Mouse (Mus musculus) mouse embryonic stem cell (cell line): ENCODE measurements around the gene Tpm3.

Experiments
- in situ Hi-C, 2 experiments: fragments of 300-500 bp; cut with MboI; formaldehyde crosslinking; loops; 1 replicate in 1 of 2; 3 replicates in 1 of 2; pipeline ENCODE4 v1.14.3; 2019 to 2020; ENCODE audit warnings: low sequenced_read_pairs in 2 of 2, low pct_unique_long_range_greater_than_20kb in 1 of 2, mixed read lengths in 1 of 2; ENCODE audit not compliant: unreplicated experiment in 1 of 2

Gene Tpm3

GRCm38 (mm10) chr3:90081365-90082240 lies 9.2 kb downstream of the Tpm3 start:
- in situ Hi-C loops = no loop called here

- in situ Hi-C loops = no loop called here
Observed at GRCm38 (mm10) chr3:90083034-90083433, 10.6 kb downstream of the Tpm3 start.

- in situ Hi-C loops = no loop called here
Observed at GRCm38 (mm10) chr3:90083698-90084324, 11.4 kb downstream of the Tpm3 start.

GRCm38 (mm10) chr3:90084790-90085189 lies 12.3 kb downstream of the Tpm3 start:
- in situ Hi-C loops = no loop called here

GRCm38 (mm10) chr3:90085281-90085680 lies 12.8 kb downstream of the Tpm3 start:
- in situ Hi-C loops = no loop called here

GRCm38 (mm10) chr3:90086068-90086467 lies 13.6 kb downstream of the Tpm3 start:
- in situ Hi-C loops = no loop called here

GRCm38 (mm10) chr3:90088617-90089016 lies 16.2 kb downstream of the Tpm3 start:
- in situ Hi-C loops = no loop called here

- in situ Hi-C loops = no loop called here
Observed at GRCm38 (mm10) chr3:90090892-90091291, 18.4 kb downstream of the Tpm3 start.

GRCm38 (mm10) chr3:90094453-90094852 lies 22.0 kb downstream of the Tpm3 start:
- in situ Hi-C loops = no loop called here

- in situ Hi-C loops = no loop called here
Observed at GRCm38 (mm10) chr3:90097928-90098327, 25.5 kb downstream of the Tpm3 start.

- in situ Hi-C loops = no loop called here
Observed at GRCm38 (mm10) chr3:90101010-90101409, 28.6 kb downstream of the Tpm3 start.

- in situ Hi-C loops = no loop called here
Observed at GRCm38 (mm10) chr3:90101673-90102072, 29.2 kb downstream of the Tpm3 start.

- in situ Hi-C loops = no loop called here
Observed at GRCm38 (mm10) chr3:90102239-90102638, 29.8 kb downstream of the Tpm3 start.

- in situ Hi-C loops = no loop called here
Observed at GRCm38 (mm10) chr3:90103176-90103575, 30.7 kb downstream of the Tpm3 start.

GRCm38 (mm10) chr3:90103938-90104337 lies 31.5 kb downstream of the Tpm3 start, which contains the start of gene Nup210l:
Nup210l (plus strand) TSS chr3:90104132.
- in situ Hi-C loops = no loop called here

- in situ Hi-C loops = no loop called here
Observed at GRCm38 (mm10) chr3:90111706-90112105, 39.3 kb downstream of the Tpm3 start.

GRCm38 (mm10) chr3:90114342-90114741 lies 41.9 kb downstream of the Tpm3 start:
- in situ Hi-C loops = no loop called here

- in situ Hi-C loops = no loop called here
Observed at GRCm38 (mm10) chr3:90115526-90115925, 43.1 kb downstream of the Tpm3 start.

- in situ Hi-C loops = no loop called here
Observed at GRCm38 (mm10) chr3:90118132-90118790, 45.8 kb downstream of the Tpm3 start.
